Mouse (Mus musculus) liver (tissue): Measurements from ENCODE around the gene Olfr763.
"Not testable (repeated sequence)": the region's sequence is repeated elsewhere in the genome, so short reads cannot be mapped to it uniquely, and the experiment has no call there.

Source experiments
- DNase-seq: peaks from one replicate; pipeline ENCODE4 v3.0.0-alpha.2; 2020; ENCODE audit warnings: mixed read lengths

Olfr763 gene

GRCm38 (mm10) chr10:129049898-129050297 lies 39.3 kb downstream of the Olfr763 start, which contains the start of gene Olfr765:
TSS of gene Olfr765 (minus strand) at chr10:129049998.
- DNase-seq = not testable (repeated sequence)
